Mouse (Mus musculus): ENCODE data around the gene Mip.

GRCm38 (mm10) chr10:128237807-128238480 is 12.3 kb downstream of the Mip start:
- no peak for TF ChIP-seq CTCF (IDR thresholded peaks at IDR 0.05; ENCODE audit: control insufficient read depth, insufficient read depth, low read length)
- no peak for TF ChIP-seq POLR2A (IDR thresholded peaks at IDR 0.05; ENCODE audit: borderline replicate concordance, control insufficient read depth, low read depth, low read length)

Measured in bone marrow, adult 2 months (tissue).